Mouse (Mus musculus) frontal cortex, postnatal 36 days (tissue): Measurements from ENCODE around the gene Pkig.

ENCODE experiments used
- DNase-seq, 2 experiments: peaks; one replicate each; pipeline ENCODE4 v3.0.0; 2022; ENCODE audit warnings: low spot score in 2 of 2

Gene Pkig

DNA sequence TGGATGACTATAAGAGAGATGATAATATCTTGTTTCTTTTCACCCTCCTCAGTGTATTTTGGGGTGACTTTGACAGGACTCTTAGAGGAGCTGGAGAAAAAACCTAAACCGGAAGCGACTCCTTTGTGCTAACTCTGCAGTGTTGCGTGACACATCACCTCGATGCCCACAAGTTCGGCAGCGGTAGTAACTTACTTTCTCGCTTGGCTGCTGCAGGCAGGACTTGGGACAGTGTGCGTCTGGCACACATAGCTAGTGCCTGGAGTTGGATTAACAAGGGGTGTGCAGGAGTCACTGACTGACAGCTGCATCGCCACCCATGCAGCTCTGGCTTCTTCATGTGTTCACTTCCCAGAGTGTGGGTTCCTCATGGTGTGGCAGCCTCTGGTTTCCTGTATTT lies 51.8 kb downstream of the Pkig start:
- no peak for DNase-seq

- DNase-seq, result no peak
These were observed 52.5 kb downstream of the Pkig start for GRCm38 (mm10) chr2:163710606-163711159.

DNA sequence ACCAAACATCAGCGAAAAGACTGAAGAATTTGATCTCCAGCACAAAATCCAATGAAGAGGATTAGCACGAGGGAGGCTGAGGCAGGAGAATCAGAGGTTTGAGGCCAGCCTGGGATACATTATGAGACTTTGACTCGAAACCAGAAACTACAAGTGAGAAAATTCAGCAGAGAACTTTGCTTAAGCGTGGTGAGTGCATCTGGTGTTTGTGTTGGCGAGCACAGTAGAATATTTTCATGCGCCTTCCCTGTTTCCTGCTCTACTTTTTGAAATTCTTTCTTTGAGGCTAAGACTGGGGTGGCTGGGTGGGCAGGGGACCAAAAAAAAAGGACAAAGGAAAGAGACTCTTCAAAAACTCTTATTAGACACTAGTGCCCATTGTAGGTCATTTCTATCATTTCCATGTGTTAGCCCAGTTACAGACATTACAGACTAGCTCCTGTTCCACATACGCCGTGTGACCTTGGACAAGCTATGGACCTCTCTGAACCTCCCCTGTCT lies 53.2 kb downstream of the Pkig start:
- peak in 1 of 2 experiments; percentile 48 for DNase-seq

DNA sequence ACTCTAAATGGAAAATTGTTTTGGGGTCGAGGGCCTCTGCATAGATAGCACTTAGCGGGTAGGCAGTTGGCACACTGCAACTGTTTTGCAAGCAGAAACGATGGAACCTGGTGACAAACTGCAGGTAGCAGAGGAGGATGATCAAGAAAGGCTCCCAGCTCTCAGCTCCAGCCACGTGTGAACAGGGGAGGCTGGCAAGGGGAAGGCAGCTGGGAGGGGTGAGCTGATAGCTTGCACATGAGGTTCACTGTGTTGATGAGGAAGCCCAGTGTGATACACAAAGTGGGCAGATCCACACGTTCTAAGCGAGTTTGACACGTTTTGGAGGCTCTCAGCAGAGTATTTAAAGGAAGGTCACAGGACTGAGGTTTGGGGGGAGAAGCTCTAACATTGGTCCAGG lies 54.3 kb downstream of the Pkig start:
- DNase-seq, result no peak

DNA sequence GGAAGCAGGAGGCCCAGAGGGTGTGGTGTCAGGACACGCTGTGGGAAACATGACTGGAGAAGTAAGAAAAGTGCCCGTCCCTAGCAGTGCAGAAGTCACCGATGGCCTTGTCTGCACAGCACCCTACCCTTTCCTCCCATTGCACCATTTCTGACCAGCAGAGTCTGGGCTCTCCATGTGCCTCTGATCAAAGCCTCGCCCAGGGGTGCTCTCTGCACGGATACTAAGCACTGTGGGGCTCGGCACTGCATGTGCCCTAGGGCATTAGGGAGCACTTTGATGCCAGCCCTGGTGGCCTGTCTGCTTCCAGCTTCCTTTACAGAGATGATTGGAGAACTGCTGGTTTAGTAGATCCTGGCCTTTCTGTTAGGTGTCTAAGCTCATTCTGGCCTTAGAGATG lies 54.7 kb downstream of the Pkig start:
- no peak for DNase-seq

GRCm38 (mm10) chr2:163713340-163713739 lies 55.2 kb downstream of the Pkig start:
- no peak for DNase-seq

DNA sequence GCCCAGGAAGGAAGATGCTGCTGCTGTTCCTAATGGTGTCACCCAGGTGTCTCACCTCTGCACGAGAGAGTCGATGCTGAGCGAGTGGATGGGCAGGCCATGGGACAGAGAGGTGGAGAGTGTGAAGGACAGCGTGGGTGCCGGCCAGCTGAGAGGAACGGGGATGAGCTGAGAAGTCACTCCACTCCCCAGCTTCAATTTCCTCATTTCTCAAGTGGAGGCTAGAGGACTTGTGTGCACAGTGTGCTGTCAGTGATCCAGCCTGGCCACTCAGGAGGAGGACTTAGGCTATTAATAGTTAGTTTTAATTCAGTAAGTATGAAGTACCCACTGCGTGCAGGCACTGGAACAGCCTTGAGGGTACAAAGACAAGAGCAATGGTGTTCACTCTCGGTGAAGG lies 58.3 kb downstream of the Pkig start:
- no peak for DNase-seq

DNA sequence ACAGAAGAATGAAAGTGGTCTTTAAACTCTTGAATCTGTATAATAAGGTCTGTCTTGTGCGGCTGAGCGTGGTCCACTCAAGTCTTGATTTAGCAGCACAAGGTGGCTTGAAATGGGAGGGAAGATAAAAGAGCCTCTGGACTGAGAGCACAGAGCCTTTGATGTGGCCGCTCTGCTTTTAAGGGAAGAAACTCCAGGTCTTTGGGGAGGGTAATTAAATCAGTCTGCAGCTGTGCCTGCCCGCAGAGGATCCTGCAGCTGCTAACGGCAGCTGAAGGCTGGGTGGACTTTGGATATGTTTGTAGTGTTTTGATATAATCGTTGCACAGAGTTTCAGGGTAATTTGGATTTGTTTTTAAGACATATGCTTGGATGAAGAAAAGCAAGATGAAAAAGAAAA lies 58.7 kb downstream of the Pkig start:
- DNase-seq, result no peak

- no peak for DNase-seq
These were observed 60.3 kb downstream of the Pkig start for GRCm38 (mm10) chr2:163718526-163718925.

GRCm38 (mm10) chr2:163718951-163719603 lies 60.9 kb downstream of the Pkig start:
- peak; percentile 80 to 85 for DNase-seq

GRCm38 (mm10) chr2:163719616-163720015 lies 61.4 kb downstream of the Pkig start:
- no peak for DNase-seq

DNA sequence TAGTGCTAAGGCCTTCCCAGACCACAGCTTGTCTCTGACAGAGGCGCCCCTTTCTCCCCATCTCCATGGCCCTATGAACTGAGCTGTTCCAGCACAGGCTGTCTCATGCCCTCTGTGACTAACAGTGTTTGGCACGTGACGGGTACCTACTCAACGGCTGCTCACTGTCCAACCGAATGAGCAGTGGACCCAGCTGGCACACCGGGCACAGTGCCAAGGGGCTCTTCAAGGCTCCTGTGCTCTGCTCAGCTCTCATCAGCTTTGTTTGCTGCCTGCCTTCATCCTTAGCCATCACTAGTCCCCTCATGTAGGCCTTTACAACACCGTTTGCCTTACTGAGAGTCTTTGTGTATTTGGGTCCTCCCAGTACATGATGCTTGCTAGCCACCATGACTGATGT lies 64.4 kb downstream of the Pkig start:
- peak; percentile 58 to 62 for DNase-seq

GRCm38 (mm10) chr2:163726766-163727393 lies 68.7 kb downstream of the Pkig start:
- no peak for DNase-seq

DNA sequence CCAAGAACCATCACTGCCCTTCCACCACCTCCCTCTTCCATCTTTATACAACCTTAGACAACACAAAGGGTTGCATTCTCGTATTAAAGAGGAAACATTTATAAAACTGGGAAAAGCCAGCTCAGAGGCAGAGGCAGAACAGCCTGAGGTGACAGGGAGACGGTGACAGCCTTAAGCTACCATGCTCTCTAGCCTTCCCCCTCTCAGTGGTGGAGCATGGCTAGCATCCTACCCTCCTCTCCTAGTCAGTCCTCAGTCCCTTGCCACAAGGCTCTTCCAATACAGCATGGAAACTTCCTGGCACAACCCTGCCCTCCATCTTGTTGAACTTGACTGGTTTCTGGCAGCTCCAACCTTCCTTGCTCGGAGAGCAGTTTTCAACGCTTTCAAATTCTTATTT lies 70.1 kb downstream of the Pkig start:
- DNase-seq, result no peak

DNA sequence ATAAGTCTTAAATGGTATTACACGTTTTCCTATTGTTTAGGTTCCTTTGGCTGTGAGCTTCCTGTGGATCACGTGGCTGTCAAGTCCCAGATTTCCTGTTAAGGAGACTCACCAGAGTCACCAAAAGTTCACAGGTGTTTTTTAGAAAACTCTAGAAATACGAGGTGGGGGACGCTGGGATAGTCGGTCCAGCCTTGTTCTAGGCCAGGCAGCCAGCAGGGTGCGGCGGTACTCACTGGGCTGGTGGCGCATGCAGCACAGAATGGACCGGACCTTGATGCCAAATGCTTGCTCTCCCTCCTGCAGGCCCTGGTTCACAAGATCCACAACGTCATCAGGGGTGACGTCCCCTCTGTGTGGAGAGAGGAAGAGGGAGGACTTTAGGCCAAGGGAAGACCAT lies 73.8 kb downstream of the Pkig start:
- no peak for DNase-seq

GRCm38 (mm10) chr2:163735163-163735562 lies 77.0 kb downstream of the Pkig start:
- no peak for DNase-seq

DNA sequence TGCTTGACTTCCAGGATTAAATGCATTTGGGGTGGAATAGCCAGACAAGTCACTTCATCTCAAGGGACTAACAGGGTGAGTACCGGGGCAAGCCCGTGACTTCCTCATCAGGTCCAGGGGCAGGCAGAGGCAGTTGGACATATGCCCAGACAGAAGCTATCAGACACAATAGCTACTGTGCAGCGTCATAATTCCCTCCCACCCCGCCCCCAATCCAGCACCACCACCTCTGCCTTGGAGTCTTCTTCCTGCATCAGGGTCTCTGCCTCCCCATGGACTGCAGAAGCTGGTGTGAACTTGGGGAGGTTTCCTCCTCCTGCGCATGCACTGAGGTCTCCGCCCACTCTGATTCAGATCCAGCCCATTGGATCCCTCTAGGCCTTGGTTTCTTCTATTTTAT lies 77.8 kb downstream of the Pkig start:
- DNase-seq, result no peak

- no peak for DNase-seq
These were observed 84.5 kb downstream of the Pkig start for GRCm38 (mm10) chr2:163742656-163743055.

DNA sequence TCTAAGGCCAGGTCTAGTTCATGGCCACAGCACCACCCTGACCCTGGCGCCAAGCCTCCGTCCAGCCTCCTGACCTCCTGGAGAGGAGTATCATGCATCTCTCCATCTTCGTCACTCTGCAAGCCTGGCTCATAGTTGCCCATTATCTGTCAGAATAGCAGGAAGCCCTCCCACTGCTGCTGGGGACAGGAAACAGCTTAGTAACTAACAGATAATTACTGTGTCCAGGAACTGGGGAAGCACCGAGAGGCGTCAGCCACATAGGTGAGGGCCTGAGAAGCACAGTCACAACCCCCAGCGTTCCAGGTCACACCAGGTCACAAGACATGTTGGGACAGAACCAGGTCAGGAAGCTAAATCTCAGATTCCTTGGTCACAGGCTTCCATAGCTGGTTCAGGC lies 85.2 kb downstream of the Pkig start:
- no peak for DNase-seq

GRCm38 (mm10) chr2:163744801-163745570 lies 86.8 kb downstream of the Pkig start:
- no peak for DNase-seq

- DNase-seq, result no peak
These were observed 91.7 kb downstream of the Pkig start, which contains the start of gene Ada for GRCm38 (mm10) chr2:163749647-163750611. Gene Ada (minus strand): TSS chr2:163750239.
